Mouse (Mus musculus): Measurements from ENCODE around the gene Gm11992.
A peak's percentile ranks its signal among the peaks of the same experiment; 100 is the strongest.

Gm11992 gene

GRCm38 (mm10) chr11:9048011-9048702 is at the start of gene Gm11992:
Gene Gm11992 (plus strand): TSS chr11:9048594.
- DNase-seq (ENCODE audit: low spot score), result peak; percentile 66

- DNase-seq (ENCODE audit: low spot score), result no peak
These were observed 39.6 kb upstream of the Gm11992 start for GRCm38 (mm10) chr11:9008761-9009160.

GRCm38 (mm10) chr11:9010416-9010815 is 38.0 kb upstream of the Gm11992 start:
- DNase-seq (ENCODE audit: low spot score), result peak; percentile 7

GRCm38 (mm10) chr11:9010853-9011339 is 37.5 kb upstream of the Gm11992 start, which contains the start of gene Hus1:
Gene Hus1 (minus strand): TSS chr11:9011191.
- DNase-seq (ENCODE audit: low spot score), result peak; percentile 54

GRCm38 (mm10) chr11:9011348-9011747 is 37.0 kb upstream of the Gm11992 start:
- DNase-seq (ENCODE audit: low spot score), result no peak

- no peak for DNase-seq (ENCODE audit: low spot score)
These were observed 33.7 kb upstream of the Gm11992 start for GRCm38 (mm10) chr11:9014740-9015139.

GRCm38 (mm10) chr11:9018491-9019267 is 29.7 kb upstream of the Gm11992 start:
- no peak for DNase-seq (ENCODE audit: low spot score)

- no peak for DNase-seq (ENCODE audit: low spot score)
These were observed 28.2 kb upstream of the Gm11992 start for GRCm38 (mm10) chr11:9020207-9020606.

- DNase-seq (ENCODE audit: low spot score), result no peak
These were observed 23.6 kb upstream of the Gm11992 start for GRCm38 (mm10) chr11:9024782-9025181.

GRCm38 (mm10) chr11:9025211-9025610 is 23.2 kb upstream of the Gm11992 start:
- DNase-seq (ENCODE audit: low spot score), result no peak

GRCm38 (mm10) chr11:9031530-9031929 is 16.9 kb upstream of the Gm11992 start:
- DNase-seq (ENCODE audit: low spot score), result no peak

- no peak for DNase-seq (ENCODE audit: low spot score)
These were observed 1.8 kb upstream of the Gm11992 start for GRCm38 (mm10) chr11:9046546-9046945.

- DNase-seq (ENCODE audit: low spot score), result no peak
These were observed 1.4 kb upstream of the Gm11992 start for GRCm38 (mm10) chr11:9047044-9047443.

GRCm38 (mm10) chr11:9048703-9049060 is 288 bp downstream of the Gm11992 start, which contains the start of gene Sun3:
Gene Sun3 (minus strand): TSS chr11:9048991.
- DNase-seq (ENCODE audit: low spot score), result no peak

- no peak for DNase-seq (ENCODE audit: low spot score)
These were observed 1.8 kb downstream of the Gm11992 start for GRCm38 (mm10) chr11:9050241-9050640.

- no peak for DNase-seq (ENCODE audit: low spot score)
These were observed 3.5 kb downstream of the Gm11992 start for GRCm38 (mm10) chr11:9051895-9052294.

- no peak for DNase-seq (ENCODE audit: low spot score)
These were observed 8.5 kb downstream of the Gm11992 start for GRCm38 (mm10) chr11:9056937-9057336.

- no peak for DNase-seq (ENCODE audit: low spot score)
These were observed 9.3 kb downstream of the Gm11992 start for GRCm38 (mm10) chr11:9057711-9058110.

- no peak for DNase-seq (ENCODE audit: low spot score)
These were observed 11.6 kb downstream of the Gm11992 start for GRCm38 (mm10) chr11:9060029-9060428.

GRCm38 (mm10) chr11:9060484-9060883 is 12.1 kb downstream of the Gm11992 start:
- no peak for DNase-seq (ENCODE audit: low spot score)

GRCm38 (mm10) chr11:9076444-9076843 is 28.1 kb downstream of the Gm11992 start:
- no peak for DNase-seq (ENCODE audit: low spot score)

- no peak for DNase-seq (ENCODE audit: low spot score)
These were observed 64.8 kb downstream of the Gm11992 start for GRCm38 (mm10) chr11:9113189-9113588.
